Mouse (Mus musculus): ENCODE measurements around the gene Ciapin1. TPM values are rescaled to one million over a fixed set of nuclear protein-coding genes. Genes with fewer than 3 reads are reported as not detected.

The Ciapin1 gene
- 193 and 200 TPM in 2 replicates for polyA plus RNA-seq (2016; fragmentation: Nextera tagmentation; extraction: Ambion mirVana)

GRCm38 (mm10) chr8:94837662-94838574 lies at the start of gene Ciapin1, which contains the start of gene Coq9:
Ciapin1 (minus strand) TSS chr8:94838358.
Coq9 (plus strand) TSS chr8:94838321.
- Histone ChIP-seq H3K4me1 (peaks cover 17% of the 10 kb centered on the region), H3K4me3 (peak within 1 kb of the TSS; percentile 91), H3K36me3 (replicated peaks) (no peaks in the 10 kb centered on the region), H3K9me3 (no peaks in the 10 kb centered on the region), H3K27ac (replicated peaks) (peak within 1 kb of the TSS; percentile 93), H3K27me3 (replicated peaks; ENCODE audit: low read depth, poor library complexity, severe bottlenecking) (no peaks in the 10 kb centered on the region)
- peak; percentile 97 for DNase-seq (ENCODE audit: low spot score)
- WGBS: under 1% methylated on average over 82 of the region's 82 CpGs

- WGBS: 77% methylated on average over 4 of the region's 4 CpGs
- DNase-seq (ENCODE audit: low spot score): no peak
- Histone ChIP-seq H3K4me1 (peaks cover 17% of the 10 kb centered on the region), H3K36me3 (replicated peaks) (no peaks in the 10 kb centered on the region), H3K27ac (replicated peaks) (no peak overlapping the region), H3K27me3 (replicated peaks; ENCODE audit: low read depth, poor library complexity, severe bottlenecking) (peaks cover 12% of the 10 kb centered on the region; the same call in 1 of the 2 replicates), H3K4me3 (no peak overlapping the region), H3K9me3 (no peaks in the 10 kb centered on the region)
These were observed 42.6 kb upstream of the Ciapin1 start for GRCm38 (mm10) chr8:94880742-94881141.

- H3K27ac ChIP-seq (replicated peaks): no peak overlapping the region
- peaks cover 43% of the 10 kb centered on the region for H3K4me1 ChIP-seq
- H3K27me3 ChIP-seq (replicated peaks; ENCODE audit: low read depth, poor library complexity, severe bottlenecking): peaks cover 33% of the 10 kb centered on the region
- no peaks in the 10 kb centered on the region for H3K36me3 ChIP-seq (replicated peaks)
- DNase-seq (ENCODE audit: low spot score): no peak
- 41% methylated on average over 3 of the region's 3 CpGs for WGBS
- no peaks in the 10 kb centered on the region for H3K9me3 ChIP-seq
- H3K4me3 ChIP-seq: no peak overlapping the region
These were observed 38.7 kb upstream of the Ciapin1 start for GRCm38 (mm10) chr8:94876820-94877219.

GRCm38 (mm10) chr8:94876197-94876730 lies 38.1 kb upstream of the Ciapin1 start, which contains the start of gene Dok4:
Dok4 (minus strand) TSS chr8:94876330.
- peak within 1 kb of the TSS; percentile 77 for H3K27ac ChIP-seq (replicated peaks)

DNA sequence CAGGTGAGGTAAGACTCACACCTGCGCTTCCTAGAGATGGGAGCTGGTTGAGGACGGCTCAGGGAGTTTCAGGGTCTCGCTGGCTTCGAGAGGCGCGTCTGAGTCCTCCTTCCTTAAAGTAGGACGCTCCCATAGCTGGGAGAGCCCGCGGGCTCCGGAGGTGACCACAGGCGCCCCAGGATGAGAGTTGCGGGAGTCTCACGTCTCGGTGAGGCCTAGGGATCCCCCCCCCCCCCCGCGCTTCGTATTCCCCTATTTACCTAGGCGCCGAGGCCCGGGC lies 37.7 kb upstream of the Ciapin1 start:
- DNase-seq (ENCODE audit: low spot score): no peak
- Histone ChIP-seq H3K27ac (replicated peaks) (peak overlapping the region; percentile 77), H3K4me1 (peaks cover 53% of the 10 kb centered on the region), H3K27me3 (replicated peaks; ENCODE audit: low read depth, poor library complexity, severe bottlenecking) (peaks cover 39% of the 10 kb centered on the region), H3K9me3 (no peaks in the 10 kb centered on the region), H3K4me3 (peak overlapping the region; percentile 77), H3K36me3 (replicated peaks) (no peaks in the 10 kb centered on the region)
- WGBS: under 1% methylated on average over 20 of the region's 20 CpGs

More at GRCm38 (mm10) chr8:94876197-94876730, 38.1 kb upstream of the Ciapin1 start, which contains the start of gene Dok4:
- DNase-seq (ENCODE audit: low spot score): peak; percentile 95
- WGBS: 1% methylated on average over 37 of the region's 37 CpGs
- Histone ChIP-seq H3K4me3 (peak within 1 kb of the TSS; percentile 77), H3K36me3 (replicated peaks) (no peaks in the 10 kb centered on the region), H3K27me3 (replicated peaks; ENCODE audit: low read depth, poor library complexity, severe bottlenecking) (peaks cover 37% of the 10 kb centered on the region), H3K9me3 (no peaks in the 10 kb centered on the region), H3K4me1 (peaks cover 49% of the 10 kb centered on the region)

DNA sequence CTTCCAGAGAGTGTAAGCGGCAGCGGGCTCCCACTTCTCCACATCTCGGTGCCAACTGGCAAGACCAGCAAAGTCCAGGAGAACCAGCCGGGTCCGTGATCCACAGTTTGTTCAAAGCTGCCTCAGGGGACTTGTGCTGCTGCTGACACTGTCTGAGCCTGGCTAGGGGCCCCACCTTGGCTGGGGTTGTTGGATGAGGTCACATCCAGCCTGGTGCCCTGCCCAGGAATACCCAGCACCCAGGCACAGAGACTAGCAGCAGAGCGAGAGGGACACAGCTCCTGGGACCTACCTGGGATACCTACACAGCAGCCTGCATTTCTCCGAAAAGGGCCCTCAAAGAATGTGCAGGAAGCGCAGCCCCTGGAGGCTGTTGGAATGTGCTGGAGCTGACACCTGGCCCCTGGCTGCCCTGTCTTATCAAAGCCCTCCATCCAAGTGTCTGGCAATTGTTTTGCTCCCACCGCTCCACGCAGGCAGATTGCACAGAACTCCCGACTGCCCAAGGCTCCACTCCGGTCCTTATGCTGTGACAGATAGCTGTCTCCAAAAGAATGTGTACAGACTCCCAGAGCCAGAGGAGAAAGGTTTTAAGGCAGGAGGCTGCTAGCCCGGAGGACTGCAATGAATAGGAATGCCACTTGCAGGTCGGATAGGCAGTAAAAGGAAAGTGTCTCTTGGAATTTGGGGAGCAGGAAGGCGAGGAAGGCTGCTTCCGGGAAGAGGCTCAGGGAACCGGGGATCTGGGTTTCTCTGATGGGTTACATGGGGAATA lies 37.1 kb upstream of the Ciapin1 start:
- Histone ChIP-seq H3K27ac (replicated peaks) (peak overlapping the region; percentile 77), H3K36me3 (replicated peaks) (no peaks in the 10 kb centered on the region), H3K4me1 (peaks cover 58% of the 10 kb centered on the region), H3K9me3 (no peaks in the 10 kb centered on the region), H3K27me3 (replicated peaks; ENCODE audit: low read depth, poor library complexity, severe bottlenecking) (peaks cover 44% of the 10 kb centered on the region), H3K4me3 (peak overlapping the region; percentile 77)
- peak; percentile 39 for DNase-seq (ENCODE audit: low spot score)
- 17% methylated on average over 17 of the region's 17 CpGs for WGBS

GRCm38 (mm10) chr8:94874358-94874757 lies 36.2 kb upstream of the Ciapin1 start:
- no peak overlapping the region for H3K27ac ChIP-seq (replicated peaks)
- H3K4me3 ChIP-seq: peak overlapping the region; percentile 77
- H3K36me3 ChIP-seq (replicated peaks): no peaks in the 10 kb centered on the region
- 11% methylated on average over 6 of the region's 6 CpGs for WGBS
- peak; percentile 76 for DNase-seq (ENCODE audit: low spot score)
- no peaks in the 10 kb centered on the region for H3K9me3 ChIP-seq
- H3K4me1 ChIP-seq: peaks cover 68% of the 10 kb centered on the region
- peaks cover 54% of the 10 kb centered on the region for H3K27me3 ChIP-seq (replicated peaks; ENCODE audit: low read depth, poor library complexity, severe bottlenecking)

- Histone ChIP-seq H3K4me1 (peaks cover 80% of the 10 kb centered on the region), H3K4me3 (peak overlapping the region; percentile 25)
These were observed 34.4 kb upstream of the Ciapin1 start for GRCm38 (mm10) chr8:94872576-94872975.

GRCm38 (mm10) chr8:94872156-94872555 lies 34.0 kb upstream of the Ciapin1 start:
- WGBS: 34% methylated on average over 3 of the region's 3 CpGs
- Histone ChIP-seq H3K4me1 (peaks cover 80% of the 10 kb centered on the region), H3K9me3 (no peaks in the 10 kb centered on the region), H3K36me3 (replicated peaks) (peaks cover 12% of the 10 kb centered on the region), H3K27me3 (replicated peaks; ENCODE audit: low read depth, poor library complexity, severe bottlenecking) (peaks cover 55% of the 10 kb centered on the region), H3K4me3 (peak overlapping the region; percentile 25), H3K27ac (replicated peaks) (0 out of 2 replicates have a peak overlapping the region, but pooled peaks have one; percentile 42)
- DNase-seq (ENCODE audit: low spot score): peak; percentile 36

More at GRCm38 (mm10) chr8:94872576-94872975, 34.4 kb upstream of the Ciapin1 start:
- DNase-seq (ENCODE audit: low spot score): no peak
- H3K9me3 ChIP-seq: no peaks in the 10 kb centered on the region
- 49% methylated on average over 2 of the region's 2 CpGs for WGBS
- peaks cover 55% of the 10 kb centered on the region for H3K27me3 ChIP-seq (replicated peaks; ENCODE audit: low read depth, poor library complexity, severe bottlenecking)
- peaks cover 7% of the 10 kb centered on the region for H3K36me3 ChIP-seq (replicated peaks)
- H3K27ac ChIP-seq (replicated peaks): 0 out of 2 replicates have a peak overlapping the region, but pooled peaks have one; percentile 42

- Histone ChIP-seq H3K4me1 (peaks cover 73% of the 10 kb centered on the region), H3K4me3 (peak overlapping the region; percentile 58), H3K27me3 (replicated peaks; ENCODE audit: low read depth, poor library complexity, severe bottlenecking) (peaks cover 51% of the 10 kb centered on the region), H3K9me3 (no peaks in the 10 kb centered on the region), H3K27ac (replicated peaks) (peak overlapping the region; percentile 75), H3K36me3 (replicated peaks) (peaks cover 20% of the 10 kb centered on the region)
- peak; percentile 81 for DNase-seq (ENCODE audit: low spot score)
- WGBS: 10% methylated on average over 7 of the region's 7 CpGs
These were observed 33.1 kb upstream of the Ciapin1 start for GRCm38 (mm10) chr8:94871108-94871894.

DNA sequence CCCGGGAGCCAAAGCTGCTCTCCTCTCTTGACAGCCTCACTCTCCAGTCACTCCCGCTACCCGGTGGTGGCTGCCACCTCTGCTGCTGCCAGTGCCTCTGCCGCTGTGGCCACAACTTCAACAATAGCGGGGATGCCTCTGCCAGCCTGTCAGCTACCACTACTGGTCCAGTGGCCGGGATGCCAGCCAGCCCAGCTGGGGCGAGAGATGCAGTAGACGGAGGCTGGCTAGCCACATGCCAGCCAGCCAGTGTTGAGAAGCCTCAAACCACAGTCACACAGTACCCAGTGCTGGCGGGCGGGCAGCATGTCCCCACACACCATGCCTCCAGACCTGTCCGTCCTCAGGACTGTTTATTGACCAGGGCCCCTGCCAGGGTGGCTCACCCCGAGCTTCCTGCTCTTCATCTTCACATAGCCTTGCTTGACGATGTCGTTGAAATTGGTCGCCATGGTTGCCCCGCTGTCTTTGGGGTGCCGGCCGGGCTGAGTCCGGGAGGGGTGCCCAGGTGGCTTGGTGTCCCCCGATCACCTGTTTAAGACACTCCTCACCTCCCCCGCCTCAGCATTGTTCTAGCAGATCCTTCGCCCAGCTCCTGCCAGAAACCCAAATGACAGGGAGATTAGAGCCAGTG lies 32.4 kb upstream of the Ciapin1 start:
- peaks cover 27% of the 10 kb centered on the region for H3K36me3 ChIP-seq (replicated peaks)
- no peaks in the 10 kb centered on the region for H3K9me3 ChIP-seq
- no peak for DNase-seq (ENCODE audit: low spot score)
- 2% methylated on average over 22 of the region's 22 CpGs for WGBS
- peaks cover 48% of the 10 kb centered on the region for H3K27me3 ChIP-seq (replicated peaks; ENCODE audit: low read depth, poor library complexity, severe bottlenecking)
- peak overlapping the region; percentile 58 for H3K4me3 ChIP-seq
- peaks cover 65% of the 10 kb centered on the region for H3K4me1 ChIP-seq
- peak overlapping the region; percentile 75 for H3K27ac ChIP-seq (replicated peaks)

All from embryonic facial prominence, embryonic 10.5 days (tissue).